Mouse (Mus musculus) CH12.LX (cell line): ENCODE measurements around the gene Cd2bp2. TPM values are rescaled to one million over a fixed set of nuclear protein-coding genes. Genes with fewer than 3 reads are reported as not detected.

Experiments used
- DNase-seq: peaks from one replicate; pipeline ENCODE4 v3.0.0-alpha.2; 2013; ENCODE audit errors: extremely low read depth
- H3K27ac ChIP-seq: 2 replicates; pipeline ENCODE4 v1.5.1; 2012; ENCODE audit warnings: low read depth, mild to moderate bottlenecking, control low read depth, moderate library complexity; ENCODE audit not compliant: insufficient read depth
- H3K27me3 ChIP-seq: replicated peaks from 2 replicates; pipeline ENCODE3; 2012; ENCODE audit warnings: inconsistent platforms
- H3K36me3 ChIP-seq, 2 experiments: replicated peaks in 1 of 2; 2 replicates each; pipeline versions ENCODE3 to v1.6.1; 2012; ENCODE audit warnings: inconsistent platforms in 1 of 2, low read length in 1 of 2, mild to moderate bottlenecking in 1 of 2, mixed read lengths in 1 of 2, moderate library complexity in 1 of 2; ENCODE audit not compliant: control insufficient read depth in 1 of 2, insufficient read depth in 1 of 2
- H3K4me1 ChIP-seq, 2 experiments: 2 replicates each; pipeline ENCODE4 v1.6.1; 2012; ENCODE audit warnings: inconsistent platforms in 1 of 2, moderate library complexity in 1 of 2; ENCODE audit not compliant: insufficient read depth in 2 of 2, control insufficient read depth in 1 of 2
- H3K4me2 ChIP-seq: 2 replicates; pipeline ENCODE4 v1.6.1; 2012; ENCODE audit warnings: low read depth, mild to moderate bottlenecking, control low read depth; ENCODE audit not compliant: poor library complexity, insufficient read depth, severe bottlenecking
- H3K4me3 ChIP-seq, 3 experiments: fragments of 150-350 bp in 1 of 3; sonication (generic) in 1 of 3; replicated peaks in 1 of 3; 2 replicates each; pipeline versions ENCODE3 to v1.5.1; 2011 to 2012; ENCODE audit warnings: low read depth in 2 of 3, low read length in 2 of 3, mild to moderate bottlenecking in 2 of 3, moderate library complexity in 2 of 3, control low read depth in 1 of 3, improper control_type of control experiment in 1 of 3, inconsistent platforms in 1 of 3, mixed read lengths in 1 of 3; ENCODE audit not compliant: poor library complexity in 1 of 3
- H3K79me2 ChIP-seq: replicated peaks from 2 replicates; pipeline ENCODE4 v1.6.1; 2012; ENCODE audit warnings: mild to moderate bottlenecking, moderate library complexity; ENCODE audit not compliant: control insufficient read depth, poor library complexity, insufficient read depth, severe bottlenecking; ENCODE audit errors: extremely low read depth
- H3K9ac ChIP-seq: 2 replicates; pipeline ENCODE4 v1.6.1; 2012; ENCODE audit warnings: low read depth, mild to moderate bottlenecking, control low read depth, moderate library complexity; ENCODE audit not compliant: insufficient read depth
- H3K9me3 ChIP-seq: replicated peaks from 2 replicates; pipeline ENCODE3; 2012; ENCODE audit warnings: low read length, inconsistent platforms, mixed read lengths
- BHLHE40 ChIP-seq: IDR thresholded peaks from 2 replicates; pipeline ENCODE4 v1.6.1; 2011; ENCODE audit warnings: mild to moderate bottlenecking, low read depth, low read length, improper control_type of control experiment
- CTCF ChIP-seq, 2 experiments: IDR thresholded peaks in 1 of 2; conservative IDR thresholded peaks in 1 of 2; 2 replicates each; pipeline ENCODE4 v1.5.1; 2011 to 2012; ENCODE audit warnings: low read depth in 2 of 2, low read length in 2 of 2, improper control_type of control experiment in 1 of 2, inconsistent platforms in 1 of 2, mild to moderate bottlenecking in 1 of 2, moderate library complexity in 1 of 2
- ELF1 ChIP-seq: IDR thresholded peaks from 2 replicates; pipeline ENCODE4 v1.6.1; 2014; ENCODE audit warnings: low read depth, mild to moderate bottlenecking, inconsistent platforms, low read length, improper control_type of control experiment
- EP300 ChIP-seq: IDR thresholded peaks from 2 replicates; pipeline ENCODE4 v1.6.1; 2011; ENCODE audit warnings: low read length, improper control_type of control experiment
- JUN ChIP-seq: IDR thresholded peaks from 2 replicates; pipeline ENCODE4 v1.6.1; 2011; ENCODE audit warnings: low read depth, mild to moderate bottlenecking, low read length, improper control_type of control experiment, moderate library complexity; ENCODE audit not compliant: insufficient read depth
- MAFK ChIP-seq: IDR thresholded peaks from 2 replicates; pipeline ENCODE4 v1.6.1; 2011; ENCODE audit warnings: low read length, improper control_type of control experiment; ENCODE audit not compliant: insufficient replicate concordance
- MAZ ChIP-seq: IDR thresholded peaks from 2 replicates; pipeline ENCODE4 v1.6.1; 2012; ENCODE audit warnings: low read depth, mild to moderate bottlenecking, inconsistent platforms, low read length, improper control_type of control experiment, moderate library complexity
- MEF2A ChIP-seq: IDR thresholded peaks from 2 replicates; pipeline ENCODE4 v1.6.1; 2014; ENCODE audit warnings: low read depth, mild to moderate bottlenecking, inconsistent platforms, low read length, improper control_type of control experiment, borderline replicate concordance
- RAD21 ChIP-seq: IDR thresholded peaks from 2 replicates; pipeline ENCODE4 v1.6.1; 2011; ENCODE audit warnings: low read depth, mild to moderate bottlenecking, low read length, improper control_type of control experiment, moderate library complexity
- SIN3A ChIP-seq: IDR thresholded peaks from 2 replicates; pipeline ENCODE4 v1.6.1; 2012; ENCODE audit warnings: low read length, improper control_type of control experiment, inconsistent platforms
- SMC3 ChIP-seq: IDR thresholded peaks from 2 replicates; pipeline ENCODE4 v1.6.1; 2011; ENCODE audit warnings: low read depth, low read length, improper control_type of control experiment
- TCF12 ChIP-seq: IDR thresholded peaks from 2 replicates; pipeline ENCODE4 v1.6.1; 2014; ENCODE audit warnings: low read depth, mild to moderate bottlenecking, inconsistent platforms, low read length, improper control_type of control experiment
- USF1 ChIP-seq: IDR thresholded peaks from 2 replicates; pipeline ENCODE4 v1.6.1; 2014; ENCODE audit warnings: low read depth, mild to moderate bottlenecking, inconsistent platforms, low read length, improper control_type of control experiment
- ZC3H11A ChIP-seq: IDR thresholded peaks from 2 replicates; pipeline ENCODE4 v1.6.1; 2012; ENCODE audit warnings: low read depth, mild to moderate bottlenecking, inconsistent platforms, low read length, improper control_type of control experiment
- ZMIZ1 ChIP-seq: IDR thresholded peaks from 2 replicates; pipeline ENCODE4 v1.6.1; 2012; ENCODE audit warnings: low read depth, mild to moderate bottlenecking, inconsistent platforms, low read length, improper control_type of control experiment
- ZNF384 ChIP-seq: IDR thresholded peaks from 2 replicates; pipeline ENCODE4 v1.6.1; 2012; ENCODE audit warnings: low read depth, low read length, improper control_type of control experiment, inconsistent platforms
- dilution Hi-C: fragments of 300-500 bp; cut with MboI; formaldehyde crosslinking; loops from 2 replicates; pipeline ENCODE4 v1.14.3; 2020; ENCODE audit warnings: low sequenced_read_pairs; ENCODE audit not compliant: extremely low pct_unique_long_range_greater_than_20kb, extremely low pct_ligation_motif_present
- in situ Hi-C: fragments of 300-500 bp; cut with MboI; formaldehyde crosslinking; loops from 3 replicates; pipeline ENCODE4 v1.14.3; 2019; ENCODE audit warnings: low sequenced_read_pairs, low pct_ligation_motif_present, low pct_unique_long_range_greater_than_20kb, mixed read lengths
- polyA plus RNA-seq: library from polyadenylated mRNA; unstranded; fragments of >175 nt; gene quantifications from 2 replicates; pipeline ENCODE4 v1.2.1, GENCODE M21; 2012; ENCODE audit warnings: low read depth; ENCODE audit not compliant: insufficient read length
- total RNA-seq, 2 experiments: library from RNA; depleted of rRNA; stranded (reverse); fragments of 300-350 nt in 1 of 2; fragments of >200 nt in 1 of 2; gene quantifications; 2 replicates each; pipeline ENCODE4 v1.2.3; 2012 to 2014

The Cd2bp2 gene
- total and polyA plus RNA-seq, 3 experiments, result 57.4 to 66.8 (median 62.4) TPM

DNA sequence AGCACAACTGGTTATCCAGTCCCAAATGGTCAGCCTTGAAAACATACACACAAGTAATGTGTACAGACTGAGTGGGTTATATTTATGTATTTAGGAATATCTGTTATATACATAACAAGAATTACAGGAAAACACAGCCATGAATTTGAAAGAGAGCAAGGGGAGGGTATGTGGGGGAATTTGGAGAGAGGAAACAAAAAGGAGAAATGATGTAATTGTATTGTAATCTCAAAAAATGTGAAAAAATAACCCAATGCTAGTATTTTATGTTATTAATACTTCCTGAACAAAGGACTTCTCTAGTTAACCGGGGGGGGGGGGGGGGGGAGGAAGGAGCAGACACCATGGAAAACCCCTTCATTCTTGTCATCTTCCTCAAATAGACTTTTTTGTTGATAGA, 11.1 kb downstream of the Cd2bp2 start:
- DNase-seq, result no peak
- peaks cover 26 to 74% of the 10 kb centered on the region in 2 experiments for H3K4me1 ChIP-seq
- H3K4me3 ChIP-seq, result no peak overlapping the region
- peaks cover 6% of the 10 kb centered on the region for H3K9me3 ChIP-seq
- H3K27me3 ChIP-seq, result no peaks in the 10 kb centered on the region
- no peak overlapping the region for H3K9ac ChIP-seq
- H3K27ac ChIP-seq, result peak overlapping the region; percentile 72
- H3K4me2 ChIP-seq, result peak overlapping the region; percentile 18; the same call in 1 of the 2 replicates
- H3K36me3 ChIP-seq, result peaks cover 34 to 75% of the 10 kb centered on the region in 2 experiments
- H3K79me2 ChIP-seq, result no peaks in the 10 kb centered on the region
- TF ChIP-seq JUN (no peak), MEF2A (peak; percentile 48; the same call in 1 of the 2 replicates)
- dilution Hi-C loops, result no loop called here
- in situ Hi-C loops, result loop anchor here (5.0 kb wide), 2 partner anchors 47 to 492 kb away; partner anchors contain the start of gene Spn

DNA sequence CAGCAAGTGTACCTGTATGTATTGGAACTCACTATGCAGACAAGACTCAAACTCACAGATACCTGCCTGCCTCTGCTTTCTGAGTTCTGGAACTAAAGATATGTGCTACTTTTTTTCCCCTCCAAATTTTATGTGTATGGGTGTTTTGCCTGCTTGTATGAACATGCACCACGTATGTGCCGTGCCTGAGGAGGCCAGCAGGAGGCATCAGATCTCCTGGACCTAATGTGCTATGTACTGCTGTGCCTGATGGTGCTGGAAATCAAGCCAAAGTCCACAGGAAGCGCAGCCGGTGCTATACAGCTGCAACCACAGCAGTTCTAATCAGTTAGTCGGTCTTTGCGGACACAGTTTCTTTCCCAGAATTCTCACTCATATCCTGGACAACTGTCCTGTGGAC, 12.0 kb downstream of the Cd2bp2 start:
- no peaks in the 10 kb centered on the region for H3K27me3 ChIP-seq
- in situ Hi-C loops (no loop called here), dilution Hi-C loops (no loop called here)
- H3K79me2 ChIP-seq, result no peaks in the 10 kb centered on the region; the same call in 1 of the 2 replicates
- no peak overlapping the region for H3K27ac ChIP-seq
- DNase-seq, result no peak
- no peak overlapping the region for H3K4me3 ChIP-seq
- peaks cover 34 to 79% of the 10 kb centered on the region in 2 experiments for H3K36me3 ChIP-seq
- H3K4me1 ChIP-seq, result peaks cover 21 to 65% of the 10 kb centered on the region in 2 experiments
- no peak overlapping the region for H3K9ac ChIP-seq
- H3K9me3 ChIP-seq, result peaks cover 11% of the 10 kb centered on the region
- H3K4me2 ChIP-seq, result no peak overlapping the region
- TF ChIP-seq JUN (no peak), TCF12 (no peak), EP300 (no peak), RAD21 (peak; percentile 20), SIN3A (no peak), ZNF384 (no peak), SMC3 (peak; percentile 50), ZMIZ1 (no peak), ELF1 (no peak), CTCF (conservative IDR thresholded peaks at IDR 0.05 in 1 of 2, IDR thresholded peaks at IDR 0.05 in 1 of 2; ENCODE audit: low read depth in 2 of 2, low read length in 2 of 2) (peak in 1 of 2 experiments; percentile 56; a peak in 2 of 4 replicates), MAZ (no peak), MAFK (no peak), USF1 (no peak), ZC3H11A (no peak), BHLHE40 (no peak)
